Mouse (Mus musculus) embryonic fibroblast, embryonic 13.5 days (primary cell): ENCODE results near the gene Slc9a9. TPM values are rescaled to one million over a fixed set of nuclear protein-coding genes. Genes with fewer than 3 reads are reported as not detected.

Experiments used
- H3K27ac ChIP-seq: 2 replicates; pipeline ENCODE4 v1.5.1; 2012; ENCODE audit warnings: low read length, control low read depth, inconsistent platforms; ENCODE audit not compliant: insufficient read depth
- H3K4me1 ChIP-seq: 2 replicates; pipeline ENCODE4 v1.6.1; 2011; ENCODE audit warnings: low read length; ENCODE audit not compliant: control insufficient read depth, insufficient read depth
- H3K4me3 ChIP-seq: 2 replicates; pipeline ENCODE4 v1.5.1; 2011; ENCODE audit warnings: mild to moderate bottlenecking, control low read depth, low read length; ENCODE audit not compliant: insufficient read depth
- CTCF ChIP-seq: IDR thresholded peaks from 2 replicates; pipeline ENCODE4 v1.5.1; 2011; ENCODE audit warnings: mild to moderate bottlenecking, control low read depth, low read length, moderate library complexity, borderline replicate concordance; ENCODE audit not compliant: insufficient read depth
- POLR2A ChIP-seq: IDR thresholded peaks from 2 replicates; pipeline ENCODE4 v1.6.1; 2011; ENCODE audit warnings: low read depth, mild to moderate bottlenecking, control low read depth, low read length, moderate library complexity
- polyA plus RNA-seq: library from polyadenylated mRNA; stranded (reverse); fragments of >200 nt; gene quantifications from 2 replicates; pipeline ENCODE4 v1.2.4, GENCODE M21; 2011; ENCODE audit warnings: low read depth; ENCODE audit not compliant: missing spikeins, insufficient read length

The Slc9a9 gene
- polyA plus RNA-seq, 1 experiment, result 7.7 TPM

- TF ChIP-seq CTCF (no peak), POLR2A (no peak)
- H3K27ac ChIP-seq, result no peak overlapping the region
- H3K4me3 ChIP-seq, result no peak overlapping the region
- H3K4me1 ChIP-seq, result no peaks in the 10 kb centered on the region
Measured at GRCm38 (mm10) chr9:95239900-95240299, 570.2 kb downstream of the Slc9a9 start.

GRCm38 (mm10) chr9:95242628-95243195, 573.0 kb downstream of the Slc9a9 start:
- no peak for TF ChIP-seq CTCF
- TF ChIP-seq POLR2A, result no peak
- Histone ChIP-seq H3K4me3 (no peak overlapping the region), H3K27ac (no peak overlapping the region), H3K4me1 (no peaks in the 10 kb centered on the region)

- Histone ChIP-seq H3K27ac (peak overlapping the region; percentile 57; the same call in 1 of the 2 replicates), H3K4me1 (no peaks in the 10 kb centered on the region), H3K4me3 (no peak overlapping the region)
- TF ChIP-seq CTCF (no peak), POLR2A (no peak)
Measured at GRCm38 (mm10) chr9:95254162-95254561, 584.5 kb downstream of the Slc9a9 start.

GRCm38 (mm10) chr9:95255844-95256243, 586.1 kb downstream of the Slc9a9 start:
- H3K27ac ChIP-seq, result no peak overlapping the region
- no peaks in the 10 kb centered on the region for H3K4me1 ChIP-seq
- no peak for TF ChIP-seq CTCF
- H3K4me3 ChIP-seq, result no peak overlapping the region

- Histone ChIP-seq H3K4me1 (no peaks in the 10 kb centered on the region), H3K4me3 (no peak overlapping the region), H3K27ac (no peak overlapping the region)
- no peak for TF ChIP-seq POLR2A
- no peak for TF ChIP-seq CTCF
Measured at GRCm38 (mm10) chr9:95256680-95257316, 587.1 kb downstream of the Slc9a9 start.

GRCm38 (mm10) chr9:95262851-95263250, 593.1 kb downstream of the Slc9a9 start:
- no peak overlapping the region for H3K4me3 ChIP-seq
- no peaks in the 10 kb centered on the region for H3K4me1 ChIP-seq
- no peak overlapping the region for H3K27ac ChIP-seq
- TF ChIP-seq CTCF (no peak), POLR2A (no peak)

- no peak overlapping the region for H3K27ac ChIP-seq
- no peak overlapping the region for H3K4me3 ChIP-seq
- TF ChIP-seq POLR2A (no peak), CTCF (no peak)
- no peaks in the 10 kb centered on the region for H3K4me1 ChIP-seq
Measured at GRCm38 (mm10) chr9:95263867-95264509, 594.3 kb downstream of the Slc9a9 start.

GRCm38 (mm10) chr9:95266179-95266578, 596.5 kb downstream of the Slc9a9 start:
- no peak overlapping the region for H3K4me3 ChIP-seq
- H3K27ac ChIP-seq, result no peak overlapping the region
- H3K4me1 ChIP-seq, result no peaks in the 10 kb centered on the region
- TF ChIP-seq CTCF, result no peak
- TF ChIP-seq POLR2A, result no peak

- TF ChIP-seq POLR2A (no peak), CTCF (no peak)
- no peaks in the 10 kb centered on the region for H3K4me1 ChIP-seq
- H3K4me3 ChIP-seq, result no peak overlapping the region
- no peak overlapping the region for H3K27ac ChIP-seq
Measured at GRCm38 (mm10) chr9:95266924-95267323, 597.2 kb downstream of the Slc9a9 start.

- Histone ChIP-seq H3K4me1 (0 out of 2 replicates have a peak, but pooled peaks cover 4% of the 10 kb centered on the region), H3K27ac (0 out of 2 replicates have a peak overlapping the region, but pooled peaks have one; percentile 10), H3K4me3 (no peak overlapping the region)
- TF ChIP-seq POLR2A (no peak), CTCF (no peak)
Measured at GRCm38 (mm10) chr9:95279590-95280344, 610.1 kb downstream of the Slc9a9 start.

Other genes with a start within 250 kb of the Slc9a9 start
- gene 1190002N15Rik, start 131.8 kb upstream of the Slc9a9 start, polyA plus RNA-seq, result 21.1 and 38.2 TPM in 2 replicates